Mouse (Mus musculus) myocyte (in vitro differentiated cells): ENCODE results near the gene Ccdc124. TPM values are rescaled to one million over a fixed set of nuclear protein-coding genes. Genes with fewer than 3 reads are reported as not detected.

Source experiments
- H3K27me3 ChIP-seq: one replicate; pipeline ENCODE4 v1.6.1; 2011; ENCODE audit not compliant: control insufficient read depth, insufficient read depth, insufficient read length
- H3K36me3 ChIP-seq: one replicate; pipeline ENCODE4 v1.6.1; 2011; ENCODE audit not compliant: control insufficient read depth, insufficient read depth
- H3K4me2 ChIP-seq: one replicate; pipeline ENCODE4 v1.6.1; 2011; ENCODE audit warnings: low read depth, control low read depth
- H3K4me3 ChIP-seq: one replicate; pipeline ENCODE4 v1.5.1; 2011; ENCODE audit warnings: mild to moderate bottlenecking, control low read depth, moderate library complexity
- H3K79me2 ChIP-seq: one replicate; pipeline ENCODE4 v1.6.1; 2011; ENCODE audit not compliant: control insufficient read depth, insufficient read depth
- H3ac ChIP-seq: one replicate; pipeline ENCODE4 v1.6.1; 2011; ENCODE audit not compliant: control insufficient read depth, insufficient read length
- CEBPB ChIP-seq: IDR thresholded peaks from 2 replicates; pipeline ENCODE4 v1.6.1; 2011; ENCODE audit warnings: mild to moderate bottlenecking, moderate library complexity; ENCODE audit not compliant: poor library complexity, insufficient read depth, severe bottlenecking
- E2F4 ChIP-seq: IDR thresholded peaks from one replicate; pipeline ENCODE4 v1.6.1; 2011; ENCODE audit warnings: mild to moderate bottlenecking, control low read depth, moderate library complexity; ENCODE audit not compliant: insufficient read depth
- MAX ChIP-seq: IDR thresholded peaks from one replicate; pipeline ENCODE4 v1.6.1; 2011; ENCODE audit warnings: low read depth, mild to moderate bottlenecking, control low read depth
- MYOD1 ChIP-seq, 3 experiments: IDR thresholded peaks; one replicate each; pipeline ENCODE4 v1.6.1; 2011; ENCODE audit warnings: control low read depth in 2 of 3, low read depth in 2 of 3, mild to moderate bottlenecking in 2 of 3, moderate library complexity in 1 of 3; ENCODE audit not compliant: insufficient read length in 2 of 3, control insufficient read depth in 1 of 3
- MYOG ChIP-seq, 3 experiments: IDR thresholded peaks; one replicate each; pipeline ENCODE4 v1.6.1; 2011; ENCODE audit warnings: control low read depth in 2 of 3, low read depth in 2 of 3, mild to moderate bottlenecking in 2 of 3; ENCODE audit not compliant: insufficient read length in 2 of 3, control insufficient read depth in 1 of 3, insufficient read depth in 1 of 3
- POLR2A ChIP-seq: IDR thresholded peaks from one replicate; pipeline ENCODE4 v1.6.1; 2011; ENCODE audit warnings: low read depth, mild to moderate bottlenecking, control low read depth, moderate library complexity; ENCODE audit not compliant: insufficient read length
- POLR2AphosphoS2 ChIP-seq: IDR thresholded peaks from one replicate; pipeline ENCODE4 v1.6.1; 2011; ENCODE audit warnings: low read depth, control low read depth; ENCODE audit not compliant: insufficient read length
- REST ChIP-seq: IDR thresholded peaks from one replicate; pipeline ENCODE4 v1.6.1; 2011; ENCODE audit warnings: mild to moderate bottlenecking, control low read depth, moderate library complexity; ENCODE audit not compliant: insufficient read depth, insufficient read length
- SRF ChIP-seq: IDR thresholded peaks from one replicate; pipeline ENCODE4 v1.6.1; 2011; ENCODE audit warnings: low read depth; ENCODE audit not compliant: control insufficient read depth, insufficient read length
- TCF12 ChIP-seq: IDR thresholded peaks from one replicate; pipeline ENCODE4 v1.6.1; 2011; ENCODE audit warnings: mild to moderate bottlenecking, control low read depth; ENCODE audit not compliant: poor library complexity, insufficient read depth, severe bottlenecking
- TCF3 ChIP-seq: IDR thresholded peaks from one replicate; pipeline ENCODE4 v1.6.1; 2011; ENCODE audit warnings: low read depth, control low read depth; ENCODE audit not compliant: insufficient read length
- USF1 ChIP-seq: IDR thresholded peaks from one replicate; pipeline ENCODE4 v1.6.1; 2011; ENCODE audit warnings: low read depth, mild to moderate bottlenecking, control low read depth, moderate library complexity
- polyA plus RNA-seq: library from polyadenylated mRNA; unstranded; fragments of >200 nt; fragmentation: generic; extraction: Trizol; gene quantifications from one replicate; pipeline ENCODE4 v1.2.1, GENCODE M21; 2012; ENCODE audit warnings: missing spikeins

Gene Ccdc124
- polyA plus RNA-seq, 1 experiment, result 141 TPM

- H3K4me2 ChIP-seq, result no peak overlapping the region
- H3K79me2 ChIP-seq, result no peaks in the 10 kb centered on the region
- H3K36me3 ChIP-seq, result no peaks in the 10 kb centered on the region
- H3K27me3 ChIP-seq, result no peaks in the 10 kb centered on the region
- no peak overlapping the region for H3ac ChIP-seq
- no peak for TF ChIP-seq CEBPB
- TF ChIP-seq USF1, result no peak
- no peak for TF ChIP-seq E2F4
- no peak for TF ChIP-seq TCF3
- TF ChIP-seq MAX, result no peak
- TF ChIP-seq POLR2AphosphoS2, result no peak
- TF ChIP-seq TCF12, result no peak
- no peak for TF ChIP-seq MYOG (IDR thresholded peaks at IDR 0.05; ENCODE audit: control insufficient read depth in 1 of 3, insufficient read depth in 1 of 3, insufficient read length in 2 of 3, low read depth in 2 of 3)
- no peak for TF ChIP-seq MYOD1 (IDR thresholded peaks at IDR 0.05; ENCODE audit: control insufficient read depth in 1 of 3, insufficient read length in 2 of 3, low read depth in 2 of 3)
- no peak for TF ChIP-seq SRF
- TF ChIP-seq REST, result no peak
- no peak for TF ChIP-seq POLR2A
- no peak overlapping the region for H3K4me3 ChIP-seq
These were observed 31.3 kb downstream of the Ccdc124 start for GRCm38 (mm10) chr8:70842484-70842883.

GRCm38 (mm10) chr8:70841147-70842072 lies 32.3 kb downstream of the Ccdc124 start:
- TF ChIP-seq POLR2AphosphoS2, result no peak
- no peak for TF ChIP-seq MAX
- no peak for TF ChIP-seq TCF12
- TF ChIP-seq USF1, result no peak
- TF ChIP-seq MYOG (IDR thresholded peaks at IDR 0.05; ENCODE audit: control insufficient read depth in 1 of 3, insufficient read depth in 1 of 3, insufficient read length in 2 of 3, low read depth in 2 of 3), result no peak
- TF ChIP-seq MYOD1 (IDR thresholded peaks at IDR 0.05; ENCODE audit: control insufficient read depth in 1 of 3, insufficient read length in 2 of 3, low read depth in 2 of 3), result no peak
- no peak for TF ChIP-seq CEBPB
- TF ChIP-seq POLR2A, result no peak
- no peak for TF ChIP-seq TCF3
- no peak for TF ChIP-seq E2F4
- no peak for TF ChIP-seq SRF
- TF ChIP-seq REST, result no peak
- no peaks in the 10 kb centered on the region for H3K27me3 ChIP-seq
- H3K79me2 ChIP-seq, result no peaks in the 10 kb centered on the region
- H3K4me3 ChIP-seq, result no peak overlapping the region
- H3ac ChIP-seq, result no peak overlapping the region
- H3K36me3 ChIP-seq, result no peaks in the 10 kb centered on the region
- no peak overlapping the region for H3K4me2 ChIP-seq

DNA sequence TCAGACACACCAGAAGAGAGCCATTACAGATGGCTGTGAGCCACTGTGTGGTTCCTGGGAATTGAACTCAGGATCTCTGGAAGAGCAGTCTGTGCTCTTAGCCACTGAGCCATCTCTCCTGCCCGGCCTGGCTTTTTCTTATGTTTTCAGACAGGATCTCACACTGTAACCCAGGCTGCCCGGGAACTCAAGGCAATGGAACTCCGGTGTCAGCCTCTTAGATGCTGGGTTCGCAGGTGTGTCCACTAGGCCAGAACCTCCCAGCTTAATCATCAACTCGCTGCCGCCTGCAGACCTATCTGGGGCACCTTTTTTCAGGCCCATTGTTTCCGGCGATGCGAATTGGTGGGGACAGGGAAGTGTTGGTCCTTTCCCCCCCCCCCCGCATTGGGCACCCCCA lies 33.1 kb downstream of the Ccdc124 start:
- Histone ChIP-seq H3K36me3 (no peaks in the 10 kb centered on the region), H3K4me2 (no peak overlapping the region), H3K27me3 (no peaks in the 10 kb centered on the region), H3K4me3 (no peak overlapping the region), H3K79me2 (no peaks in the 10 kb centered on the region), H3ac (no peak overlapping the region)
- no peak for TF ChIP-seq E2F4
- no peak for TF ChIP-seq REST
- no peak for TF ChIP-seq SRF
- TF ChIP-seq POLR2AphosphoS2, result no peak
- TF ChIP-seq CEBPB, result no peak
- no peak for TF ChIP-seq MYOD1 (IDR thresholded peaks at IDR 0.05; ENCODE audit: control insufficient read depth in 1 of 3, insufficient read length in 2 of 3, low read depth in 2 of 3)
- TF ChIP-seq MYOG (IDR thresholded peaks at IDR 0.05; ENCODE audit: control insufficient read depth in 1 of 3, insufficient read depth in 1 of 3, insufficient read length in 2 of 3, low read depth in 2 of 3), result no peak
- TF ChIP-seq TCF12, result no peak
- TF ChIP-seq TCF3, result no peak
- no peak for TF ChIP-seq MAX
- TF ChIP-seq USF1, result no peak
- no peak for TF ChIP-seq POLR2A

- Histone ChIP-seq H3K27me3 (no peaks in the 10 kb centered on the region), H3K36me3 (no peaks in the 10 kb centered on the region), H3ac (peak within 1 kb of the TSS; percentile 64), H3K4me3 (peak within 1 kb of the TSS; percentile 50), H3K79me2 (no peaks in the 10 kb centered on the region), H3K4me2 (peak within 1 kb of the TSS; percentile 93)
- TF ChIP-seq TCF3 (no peak), USF1 (no peak), REST (no peak), MYOG (IDR thresholded peaks at IDR 0.05; ENCODE audit: control insufficient read depth in 1 of 3, insufficient read depth in 1 of 3, insufficient read length in 2 of 3, low read depth in 2 of 3) (peak in 1 of 3 experiments; percentile 73), E2F4 (no peak), TCF12 (no peak), POLR2A (peak; percentile 99), MYOD1 (IDR thresholded peaks at IDR 0.05; ENCODE audit: control insufficient read depth in 1 of 3, insufficient read length in 2 of 3, low read depth in 2 of 3) (peak in 1 of 3 experiments; percentile 52), SRF (peak; percentile 55), MAX (no peak), POLR2AphosphoS2 (peak; percentile 99), CEBPB (no peak)
These were observed 34.1 kb downstream of the Ccdc124 start, which contains the start of gene Arrdc2 for GRCm38 (mm10) chr8:70839408-70840351. Arrdc2 (minus strand) TSS chr8:70839720.
